Mouse (Mus musculus) limb, embryonic 15.5 days (tissue): ENCODE data around the gene Tfap2a. TPM values are rescaled to one million over a fixed set of nuclear protein-coding genes. Genes with fewer than 3 reads are reported as not detected.
A peak's percentile ranks its signal among the peaks of the same experiment; 100 is the strongest.

ENCODE experiments used
- ATAC-seq: fragments of 200-750 bp; cut with Nextera tagmentation; 2 replicates; pipeline ENCODE4 v1.8.0; 2017; ENCODE audit warnings: low read depth, moderate TSS enrichment; ENCODE audit not compliant: insufficient number of reproducible peaks, low FRiP score, low TSS enrichment
- H3K27ac ChIP-seq: fragments of 300-500 bp; sonication (generic); 2 replicates; pipeline ENCODE4 v1.5.1; 2015; ENCODE audit warnings: moderate library complexity, mild to moderate bottlenecking, inconsistent platforms
- H3K27me3 ChIP-seq: fragments of 300-500 bp; sonication (generic); 2 replicates; pipeline ENCODE4 v1.6.1; 2015; ENCODE audit warnings: inconsistent platforms
- H3K36me3 ChIP-seq: fragments of 300-500 bp; sonication (generic); 2 replicates; pipeline ENCODE4 v1.6.1; 2015; ENCODE audit warnings: inconsistent platforms
- H3K4me1 ChIP-seq: fragments of 300-500 bp; sonication (generic); 2 replicates; pipeline ENCODE4 v1.6.1; 2015; ENCODE audit warnings: inconsistent platforms
- H3K4me2 ChIP-seq: fragments of 300-500 bp; sonication (generic); 2 replicates; pipeline ENCODE4 v1.6.1; 2015; ENCODE audit warnings: mild to moderate bottlenecking, inconsistent platforms
- H3K4me3 ChIP-seq: fragments of 300-500 bp; sonication (generic); 2 replicates; pipeline ENCODE4 v1.5.1; 2015; ENCODE audit warnings: mild to moderate bottlenecking, inconsistent platforms
- H3K9ac ChIP-seq: fragments of 300-500 bp; sonication (generic); 2 replicates; pipeline ENCODE4 v1.6.1; 2015; ENCODE audit warnings: inconsistent platforms
- H3K9me3 ChIP-seq: fragments of 300-500 bp; sonication (generic); 2 replicates; pipeline ENCODE4 v1.6.1; 2016; ENCODE audit warnings: inconsistent platforms
- WGBS: fragments of 180-500 bp; shearing (Covaris S2); methylation state at CpG from one replicate; pipeline ENCODE4 v1.1.7; 2015; 5-methylcytosine and 5-hydroxymethylcytosine counted together
- polyA plus RNA-seq: library from polyadenylated mRNA; unstranded; fragments of >200 nt; fragmentation: Nextera tagmentation; extraction: Ambion mirVana; gene quantifications from 2 replicates; pipeline ENCODE4 v1.2.1, GENCODE M21; 2015

The Tfap2a gene
- polyA plus RNA-seq, 1 experiment from 2014 or later: 14.8 TPM

GRCm38 (mm10) chr13:40741436-40741835 is 3.3 kb upstream of the Tfap2a start:
- H3K4me1 ChIP-seq: peaks cover 32% of the 10 kb centered on the region
- 4% methylated on average over 7 of the region's 7 CpGs for WGBS
- H3K36me3 ChIP-seq: no peaks in the 10 kb centered on the region
- H3K27me3 ChIP-seq: peaks cover 96% of the 10 kb centered on the region
- no peak for ATAC-seq
- H3K27ac ChIP-seq: no peak overlapping the region
- no peaks in the 10 kb centered on the region for H3K9me3 ChIP-seq
- no peak overlapping the region for H3K4me3 ChIP-seq
- no peak overlapping the region for H3K9ac ChIP-seq
- H3K4me2 ChIP-seq: no peak overlapping the region

GRCm38 (mm10) chr13:40740727-40741360 is 2.7 kb upstream of the Tfap2a start:
- Histone ChIP-seq H3K4me2 (no peak overlapping the region), H3K27ac (no peak overlapping the region), H3K36me3 (no peaks in the 10 kb centered on the region), H3K9me3 (no peaks in the 10 kb centered on the region), H3K27me3 (peaks cover 96% of the 10 kb centered on the region), H3K9ac (no peak overlapping the region), H3K4me1 (peaks cover 36% of the 10 kb centered on the region), H3K4me3 (no peak overlapping the region)
- 3% methylated on average over 17 of the region's 19 CpGs for WGBS
- no peak for ATAC-seq

GRCm38 (mm10) chr13:40739901-40740300 is 1.7 kb upstream of the Tfap2a start:
- H3K4me1 ChIP-seq: peaks cover 41% of the 10 kb centered on the region
- ATAC-seq: no peak

GRCm38 (mm10) chr13:40739121-40739650 is 1.0 kb upstream of the Tfap2a start:
- Histone ChIP-seq H3K4me2 (0 out of 2 replicates have a peak overlapping the region, but pooled peaks have one; percentile 10), H3K9ac (no peak overlapping the region), H3K36me3 (no peaks in the 10 kb centered on the region), H3K9me3 (no peaks in the 10 kb centered on the region), H3K4me1 (peaks cover 38% of the 10 kb centered on the region), H3K27me3 (peaks cover 96% of the 10 kb centered on the region), H3K4me3 (peak overlapping the region; percentile 4; the same call in 1 of the 2 replicates), H3K27ac (peak overlapping the region; percentile 65)
- 2% methylated on average over 17 of the region's 17 CpGs for WGBS
- no peak for ATAC-seq

More at GRCm38 (mm10) chr13:40739901-40740300, 1.7 kb upstream of the Tfap2a start:
- no peak overlapping the region for H3K4me2 ChIP-seq
- WGBS: 3% methylated on average over 10 of the region's 10 CpGs
- H3K9ac ChIP-seq: no peak overlapping the region
- 0 out of 2 replicates have a peak overlapping the region, but pooled peaks have one; percentile 38 for H3K27ac ChIP-seq
- no peak overlapping the region for H3K4me3 ChIP-seq
- H3K36me3 ChIP-seq: no peaks in the 10 kb centered on the region
- peaks cover 96% of the 10 kb centered on the region for H3K27me3 ChIP-seq
- H3K9me3 ChIP-seq: no peaks in the 10 kb centered on the region

- no peaks in the 10 kb centered on the region for H3K9me3 ChIP-seq
- WGBS: 1% methylated on average over 22 of the region's 22 CpGs
- peak; percentile 50; the same call in 1 of the 2 replicates for ATAC-seq
- peak overlapping the region; percentile 35 for H3K4me3 ChIP-seq
- peak overlapping the region; percentile 68; the same call in 1 of the 2 replicates for H3K27ac ChIP-seq
- peaks cover 96% of the 10 kb centered on the region for H3K27me3 ChIP-seq
- H3K9ac ChIP-seq: no peak overlapping the region
- H3K4me2 ChIP-seq: peak overlapping the region; percentile 36
- peaks cover 51% of the 10 kb centered on the region for H3K4me1 ChIP-seq
- H3K36me3 ChIP-seq: no peaks in the 10 kb centered on the region
These were observed 415 bp downstream of the Tfap2a start for GRCm38 (mm10) chr13:40737761-40738160.

- H3K36me3 ChIP-seq: no peaks in the 10 kb centered on the region
- no peak overlapping the region for H3K9ac ChIP-seq
- no peak for ATAC-seq
- WGBS: 18% methylated on average over 15 of the region's 15 CpGs
- no peaks in the 10 kb centered on the region for H3K9me3 ChIP-seq
- peak overlapping the region; percentile 68 for H3K27ac ChIP-seq
- H3K4me3 ChIP-seq: peak overlapping the region; percentile 35
- no peak overlapping the region; the same call in 1 of the 2 replicates for H3K4me2 ChIP-seq
- peaks cover 57% of the 10 kb centered on the region for H3K4me1 ChIP-seq
- peaks cover 94% of the 10 kb centered on the region for H3K27me3 ChIP-seq
These were observed 1.1 kb downstream of the Tfap2a start for GRCm38 (mm10) chr13:40737099-40737498.

- Histone ChIP-seq H3K9me3 (no peaks in the 10 kb centered on the region), H3K27me3 (peaks cover 94% of the 10 kb centered on the region), H3K27ac (no peak overlapping the region), H3K4me1 (peaks cover 62% of the 10 kb centered on the region), H3K4me3 (peak overlapping the region; percentile 25), H3K4me2 (peak overlapping the region; percentile 29), H3K36me3 (no peaks in the 10 kb centered on the region), H3K9ac (no peak overlapping the region)
- ATAC-seq: no peak
- WGBS: 24% methylated on average over 19 of the region's 19 CpGs
These were observed 1.9 kb downstream of the Tfap2a start for GRCm38 (mm10) chr13:40736107-40736780.

- Histone ChIP-seq H3K27me3 (peaks cover 89% of the 10 kb centered on the region), H3K36me3 (no peaks in the 10 kb centered on the region), H3K4me3 (peak overlapping the region; percentile 25), H3K27ac (no peak overlapping the region; the same call in 1 of the 2 replicates), H3K4me1 (peaks cover 63% of the 10 kb centered on the region), H3K9ac (no peak overlapping the region), H3K9me3 (no peaks in the 10 kb centered on the region), H3K4me2 (peak overlapping the region; percentile 29)
- 14% methylated on average over 17 of the region's 17 CpGs for WGBS
- ATAC-seq: no peak
These were observed 2.6 kb downstream of the Tfap2a start for GRCm38 (mm10) chr13:40735416-40736106.

- peak overlapping the region; percentile 72 for H3K4me2 ChIP-seq
- under 1% methylated on average over 33 of the region's 33 CpGs for WGBS
- H3K27ac ChIP-seq: peak overlapping the region; percentile 62
- peaks cover 84% of the 10 kb centered on the region for H3K27me3 ChIP-seq
- H3K9me3 ChIP-seq: no peaks in the 10 kb centered on the region
- peaks cover 64% of the 10 kb centered on the region for H3K4me1 ChIP-seq
- no peak for ATAC-seq
- H3K4me3 ChIP-seq: peak overlapping the region; percentile 51
- peak overlapping the region; percentile 20; the same call in 1 of the 2 replicates for H3K9ac ChIP-seq
- no peaks in the 10 kb centered on the region for H3K36me3 ChIP-seq
These were observed 3.7 kb downstream of the Tfap2a start for GRCm38 (mm10) chr13:40734316-40734965.

GRCm38 (mm10) chr13:40733542-40734151 is 4.5 kb downstream of the Tfap2a start:
- Histone ChIP-seq H3K27me3 (peaks cover 82% of the 10 kb centered on the region), H3K4me2 (peak overlapping the region; percentile 72), H3K27ac (peak overlapping the region; percentile 72), H3K36me3 (no peaks in the 10 kb centered on the region), H3K9me3 (no peaks in the 10 kb centered on the region), H3K4me1 (peaks cover 57% of the 10 kb centered on the region), H3K9ac (peak overlapping the region; percentile 31; the same call in 1 of the 2 replicates), H3K4me3 (peak overlapping the region; percentile 51)
- ATAC-seq: no peak
- WGBS: 0% methylated on average over 37 of the region's 38 CpGs
